Mouse (Mus musculus) heart, embryonic 16.5 days (tissue): ENCODE results near the gene Tmprss6. TPM values are rescaled to one million over a fixed set of nuclear protein-coding genes. Genes with fewer than 3 reads are reported as not detected.

Experiments
- ATAC-seq: fragments of 200-750 bp; cut with Nextera tagmentation; replicated peaks from 2 replicates; pipeline ENCODE4 v1.8.0; 2017; ENCODE audit warnings: moderate number of reproducible peaks; ENCODE audit not compliant: insufficient read depth, low FRiP score; ENCODE audit errors: extremely low read depth
- H3K27ac ChIP-seq: fragments of 300-500 bp; sonication (generic); 2 replicates; pipeline ENCODE4 v1.5.1; 2014; ENCODE audit warnings: mild to moderate bottlenecking, low read length, control low read depth, moderate library complexity
- H3K27me3 ChIP-seq: fragments of 300-500 bp; sonication (generic); 2 replicates; pipeline ENCODE4 v1.6.1; 2014; ENCODE audit warnings: low read length, mixed read lengths; ENCODE audit not compliant: control insufficient read depth, insufficient read depth
- H3K36me3 ChIP-seq: fragments of 300-500 bp; sonication (generic); 2 replicates; pipeline ENCODE4 v1.6.1; 2014; ENCODE audit not compliant: control insufficient read depth, insufficient read depth
- H3K4me1 ChIP-seq: fragments of 300-500 bp; sonication (generic); 2 replicates; pipeline ENCODE4 v1.6.1; 2014; ENCODE audit warnings: low read length, mixed read lengths; ENCODE audit not compliant: control insufficient read depth, insufficient read depth
- H3K4me2 ChIP-seq: fragments of 300-500 bp; sonication (generic); 2 replicates; pipeline ENCODE4 v1.6.1; 2014; ENCODE audit warnings: low read depth, mild to moderate bottlenecking, control low read depth, low read length
- H3K4me3 ChIP-seq: fragments of 300-500 bp; sonication (generic); 2 replicates; pipeline ENCODE4 v1.5.1; 2014; ENCODE audit warnings: mild to moderate bottlenecking, control low read depth, low read length
- H3K9ac ChIP-seq: fragments of 300-500 bp; sonication (generic); 2 replicates; pipeline ENCODE4 v1.6.1; 2014; ENCODE audit warnings: low read length, control low read depth
- H3K9me3 ChIP-seq: fragments of 300-500 bp; sonication (generic); replicated peaks from 2 replicates; pipeline ENCODE4 v1.6.1; 2016; ENCODE audit warnings: low read length; ENCODE audit not compliant: control insufficient read depth
- WGBS: fragments of 180-500 bp; shearing (Covaris S2); extraction: QIAGEN DNeasy Blood & Tissue Kit; methylation state at CpG from one replicate; pipeline ENCODE4 v1.1.7; 2014; 5-methylcytosine and 5-hydroxymethylcytosine counted together
- polyA plus RNA-seq: library from polyadenylated mRNA; unstranded; fragments of >200 nt; fragmentation: Nextera tagmentation; extraction: Ambion mirVana; gene quantifications from 2 replicates; pipeline ENCODE4 v1.2.1, GENCODE M21; 2015

The Tmprss6 gene
- polyA plus RNA-seq, 1 experiment from 2014 or later = 0.38 TPM

DNA sequence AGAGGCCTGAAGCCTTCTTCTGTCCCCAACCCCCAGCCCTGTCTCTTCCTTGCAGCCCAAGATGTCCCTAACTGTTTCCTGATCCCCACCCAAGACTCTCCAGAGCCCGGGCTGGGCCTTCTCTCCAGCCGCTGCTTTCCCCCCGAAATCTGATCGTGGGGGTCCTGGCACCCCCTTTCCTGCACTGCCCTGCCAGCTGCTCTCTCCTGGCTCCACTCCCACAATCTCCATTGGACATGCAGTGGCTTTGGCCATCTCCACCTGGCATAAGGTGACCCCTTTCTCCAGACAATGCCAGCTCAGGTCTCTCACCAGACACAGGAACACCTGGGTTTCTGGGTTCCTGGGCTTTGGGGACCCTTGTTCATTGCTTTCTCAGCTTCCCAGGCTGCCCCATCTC lies 9.6 kb upstream of the Tmprss6 start:
- H3K9ac ChIP-seq = no peak overlapping the region
- no peak for ATAC-seq
- H3K9me3 ChIP-seq = no peaks in the 10 kb centered on the region
- no peaks in the 10 kb centered on the region for H3K36me3 ChIP-seq
- H3K4me2 ChIP-seq = no peak overlapping the region
- WGBS = 87% methylated on average over 4 of the region's 4 CpGs
- peaks cover 3% of the 10 kb centered on the region for H3K4me1 ChIP-seq
- no peaks in the 10 kb centered on the region for H3K27me3 ChIP-seq
- no peak overlapping the region for H3K27ac ChIP-seq
- no peak overlapping the region for H3K4me3 ChIP-seq

DNA sequence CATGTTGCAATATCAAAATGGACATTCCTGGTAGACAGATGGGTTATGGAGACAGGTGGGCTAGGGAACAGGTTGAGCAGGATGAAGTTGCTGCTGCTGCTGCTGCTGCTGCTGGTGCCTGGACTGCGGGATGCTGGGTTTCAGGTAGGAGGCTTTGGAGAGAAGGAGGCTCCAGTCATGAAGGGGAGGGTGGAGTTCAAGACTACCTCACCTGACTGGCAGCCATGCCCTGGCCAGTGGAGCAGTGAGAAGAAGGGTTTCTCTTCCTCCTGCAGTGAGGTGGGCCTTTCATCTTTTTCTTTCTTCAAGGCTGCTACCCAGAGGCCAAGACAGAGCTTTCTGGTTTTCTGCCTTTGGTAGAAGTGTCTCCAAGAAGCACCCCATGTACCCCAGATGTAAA lies 8.4 kb upstream of the Tmprss6 start:
- Histone ChIP-seq H3K9ac (no peak overlapping the region), H3K4me2 (no peak overlapping the region), H3K27me3 (no peaks in the 10 kb centered on the region), H3K9me3 (no peaks in the 10 kb centered on the region), H3K4me3 (no peak overlapping the region), H3K4me1 (peaks cover 6% of the 10 kb centered on the region), H3K27ac (no peak overlapping the region), H3K36me3 (no peaks in the 10 kb centered on the region)
- WGBS = 92% methylated on average over 1 of the region's 1 CpGs
- ATAC-seq = no peak

DNA sequence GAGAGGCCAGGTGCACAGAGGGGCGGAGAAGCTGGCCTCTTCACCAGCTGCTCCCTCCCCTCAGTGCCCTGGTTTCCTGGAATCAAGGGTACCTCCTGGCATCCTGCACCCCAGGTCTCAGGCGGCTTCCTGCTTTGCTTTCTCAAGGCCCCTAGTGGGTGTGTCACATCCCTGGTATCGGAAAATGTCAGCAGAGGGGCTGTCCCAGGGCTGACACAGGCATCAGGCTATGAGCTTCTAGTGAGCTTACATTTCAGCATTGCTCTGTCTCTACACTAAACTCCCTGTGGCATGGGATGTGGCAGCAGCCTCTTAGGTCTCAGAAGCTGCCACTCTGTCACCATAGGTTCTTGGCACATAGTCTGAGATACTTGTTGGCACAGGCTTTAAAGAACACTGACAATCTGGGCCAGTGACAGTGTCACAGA lies 7.2 kb upstream of the Tmprss6 start:
- ATAC-seq = no peak; the same call in 1 of the 2 replicates
- Histone ChIP-seq H3K27ac (no peak overlapping the region), H3K4me1 (peaks cover 12% of the 10 kb centered on the region), H3K27me3 (no peaks in the 10 kb centered on the region), H3K9ac (no peak overlapping the region), H3K4me2 (no peak overlapping the region), H3K9me3 (no peaks in the 10 kb centered on the region), H3K36me3 (no peaks in the 10 kb centered on the region), H3K4me3 (no peak overlapping the region)
- 43% methylated on average over 3 of the region's 3 CpGs for WGBS

DNA sequence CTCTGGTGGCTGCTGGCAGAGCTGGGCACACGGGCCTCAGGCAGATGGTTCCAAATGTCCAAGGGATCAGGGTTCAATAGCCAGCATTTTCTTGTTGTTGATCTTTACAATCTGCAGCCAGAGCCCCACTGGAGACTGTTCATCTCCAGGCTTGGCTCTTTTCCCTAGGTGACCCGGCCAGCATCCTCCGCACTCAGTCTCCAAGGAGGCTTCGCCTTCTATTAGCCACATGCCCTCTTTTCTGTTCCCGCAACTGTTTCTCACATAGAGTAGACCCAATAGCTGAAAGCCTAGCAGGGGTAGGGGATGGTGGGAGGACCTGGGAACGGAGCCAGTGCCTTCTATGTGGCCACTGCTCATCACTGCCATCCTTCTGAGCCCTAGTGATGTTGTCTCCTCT lies 5.0 kb upstream of the Tmprss6 start:
- Histone ChIP-seq H3K4me3 (no peak overlapping the region), H3K36me3 (no peaks in the 10 kb centered on the region), H3K9me3 (no peaks in the 10 kb centered on the region), H3K27ac (no peak overlapping the region), H3K9ac (no peak overlapping the region), H3K4me1 (peaks cover 16% of the 10 kb centered on the region), H3K4me2 (no peak overlapping the region), H3K27me3 (no peaks in the 10 kb centered on the region)
- 75% methylated on average over 6 of the region's 6 CpGs for WGBS
- ATAC-seq = no peak

DNA sequence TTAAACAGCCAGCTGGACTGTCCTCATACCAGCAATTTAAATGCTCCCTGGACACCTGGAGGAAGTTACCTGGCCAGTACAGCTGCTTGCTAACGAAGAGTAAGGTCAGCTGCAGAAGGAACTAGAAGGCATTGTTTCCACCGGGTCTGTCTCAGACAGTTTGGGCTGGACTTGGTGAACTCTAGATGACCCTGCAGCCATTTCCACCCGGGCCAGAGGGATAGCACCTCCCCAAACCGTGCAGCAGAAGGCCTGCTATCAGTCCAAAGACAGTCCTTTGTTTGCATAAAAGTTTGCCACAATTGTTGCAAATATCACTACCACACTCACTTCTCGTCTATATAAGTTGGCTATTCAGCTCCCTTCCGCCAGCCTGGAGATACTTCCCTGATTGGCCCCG lies 3.5 kb upstream of the Tmprss6 start:
- H3K4me3 ChIP-seq = no peak overlapping the region
- H3K9me3 ChIP-seq = no peaks in the 10 kb centered on the region
- no peaks in the 10 kb centered on the region for H3K27me3 ChIP-seq
- WGBS = 28% methylated on average over 7 of the region's 7 CpGs
- H3K4me1 ChIP-seq = peaks cover 16% of the 10 kb centered on the region
- no peak for ATAC-seq
- H3K4me2 ChIP-seq = no peak overlapping the region
- H3K36me3 ChIP-seq = no peaks in the 10 kb centered on the region
- H3K9ac ChIP-seq = no peak overlapping the region
- H3K27ac ChIP-seq = no peak overlapping the region

DNA sequence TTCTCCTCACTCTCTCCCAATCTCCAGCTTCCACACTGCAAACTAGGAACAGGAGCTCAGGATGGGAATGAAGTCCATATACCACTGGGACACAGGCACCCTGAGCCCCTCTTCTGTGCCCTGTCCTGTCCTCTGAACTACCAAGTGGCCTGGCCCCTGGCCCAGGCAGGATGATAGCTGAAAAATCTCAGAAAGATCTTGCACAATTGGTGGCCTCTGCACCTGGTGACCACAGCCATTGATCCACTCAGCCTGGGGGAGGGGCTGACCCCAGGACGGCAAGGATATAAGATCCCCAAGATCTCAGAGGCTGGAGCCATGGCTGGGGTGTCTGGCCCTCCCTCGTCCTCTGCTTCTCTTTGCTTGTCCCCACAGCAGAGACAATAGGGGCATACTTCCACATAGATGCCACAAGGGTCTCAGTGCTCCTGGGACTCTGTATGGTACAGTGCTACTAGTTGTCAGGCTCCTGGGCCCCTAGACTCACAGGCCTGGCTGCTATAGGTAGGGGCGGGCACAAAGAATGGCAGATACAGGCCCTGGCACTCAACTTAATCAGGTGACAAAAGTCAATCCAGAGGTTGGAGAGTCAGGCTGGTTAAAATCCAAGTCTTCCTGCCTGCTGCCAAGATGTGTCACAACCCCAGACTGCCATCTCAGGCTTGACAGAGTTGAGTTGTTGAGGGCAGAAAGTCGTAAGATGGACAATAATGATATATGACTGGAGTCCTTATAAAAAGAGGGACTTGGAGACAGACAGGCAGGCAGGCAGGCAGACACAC lies 2.3 kb upstream of the Tmprss6 start:
- Histone ChIP-seq H3K4me2 (no peak overlapping the region), H3K4me3 (no peak overlapping the region), H3K27ac (no peak overlapping the region), H3K36me3 (no peaks in the 10 kb centered on the region), H3K9ac (no peak overlapping the region), H3K9me3 (no peaks in the 10 kb centered on the region), H3K4me1 (peaks cover 13% of the 10 kb centered on the region), H3K27me3 (no peaks in the 10 kb centered on the region)
- ATAC-seq = no peak
- WGBS = 59% methylated on average over 4 of the region's 4 CpGs

DNA sequence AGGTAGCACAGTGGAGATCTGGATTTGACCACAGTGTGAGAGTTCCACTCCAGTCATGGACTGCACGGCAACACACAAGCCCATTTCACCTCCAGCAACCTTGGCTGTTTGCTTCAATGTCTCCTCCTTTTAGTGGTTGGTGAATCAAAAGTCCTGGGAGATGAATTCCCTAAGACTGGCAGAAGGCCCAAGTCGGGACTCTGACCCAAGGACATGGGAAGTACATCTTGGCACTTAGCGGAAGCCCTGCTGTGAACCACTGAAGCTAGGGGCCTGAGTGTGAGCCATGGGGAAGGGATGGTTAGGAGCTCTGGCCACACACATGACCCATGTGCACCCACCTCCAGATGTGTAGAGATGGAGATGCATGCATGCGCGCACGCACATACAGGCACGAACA lies 864 bp downstream of the Tmprss6 start:
- Histone ChIP-seq H3K4me1 (peaks cover 16% of the 10 kb centered on the region), H3K27ac (no peak overlapping the region), H3K4me3 (no peak overlapping the region), H3K36me3 (no peaks in the 10 kb centered on the region), H3K4me2 (no peak overlapping the region), H3K9me3 (no peaks in the 10 kb centered on the region), H3K27me3 (peaks cover 2% of the 10 kb centered on the region; the same call in 1 of the 2 replicates), H3K9ac (no peak overlapping the region)
- ATAC-seq = no peak
- 90% methylated on average over 7 of the region's 7 CpGs for WGBS

DNA sequence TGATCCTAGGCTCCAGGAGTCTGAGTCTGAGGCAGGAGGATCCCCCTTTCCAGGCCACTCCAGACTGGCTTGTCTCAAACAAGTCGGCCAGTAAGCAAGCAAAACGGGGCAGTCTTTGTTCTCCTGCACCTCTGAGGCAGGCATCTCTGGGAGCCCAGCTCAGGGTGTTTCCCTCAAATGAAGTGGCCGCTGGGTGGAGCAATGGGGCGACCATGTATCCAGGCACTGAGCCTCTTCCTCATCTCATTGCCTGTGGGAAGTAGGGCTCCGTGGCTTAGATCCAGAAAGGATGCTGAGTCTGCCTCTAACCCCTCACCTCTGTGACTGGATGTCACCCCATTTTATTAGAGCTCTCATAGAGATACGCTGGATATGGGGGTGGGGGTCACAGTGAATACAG lies 1.6 kb downstream of the Tmprss6 start:
- Histone ChIP-seq H3K36me3 (no peaks in the 10 kb centered on the region), H3K4me1 (peaks cover 13% of the 10 kb centered on the region), H3K4me3 (no peak overlapping the region), H3K4me2 (no peak overlapping the region), H3K9ac (no peak overlapping the region), H3K9me3 (no peaks in the 10 kb centered on the region), H3K27me3 (peaks cover 2% of the 10 kb centered on the region; the same call in 1 of the 2 replicates), H3K27ac (no peak overlapping the region)
- 36% methylated on average over 6 of the region's 6 CpGs for WGBS
- no peak for ATAC-seq

DNA sequence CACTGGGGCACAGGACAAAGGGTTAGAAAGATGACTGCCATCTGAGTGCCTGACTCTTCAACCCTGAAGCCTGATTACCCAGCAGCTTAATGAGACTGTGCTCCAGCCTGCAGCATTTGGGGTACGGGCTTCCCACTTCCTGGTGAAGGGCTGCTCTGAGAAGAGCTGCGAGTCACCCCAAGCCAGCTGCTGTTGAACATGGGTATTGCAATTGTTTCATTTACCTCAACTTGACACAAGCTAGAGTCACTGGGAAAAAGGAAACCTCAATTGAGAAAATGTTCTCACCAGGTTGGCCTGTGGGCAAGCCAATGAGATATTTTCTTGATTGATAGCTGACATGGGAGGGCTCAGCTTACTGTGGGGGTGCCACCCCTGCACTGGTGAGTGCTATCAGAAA lies 5.5 kb downstream of the Tmprss6 start:
- Histone ChIP-seq H3K27ac (no peak overlapping the region), H3K9me3 (no peaks in the 10 kb centered on the region), H3K4me1 (peaks cover 3% of the 10 kb centered on the region), H3K9ac (no peak overlapping the region), H3K36me3 (no peaks in the 10 kb centered on the region), H3K4me2 (no peak overlapping the region), H3K4me3 (no peak overlapping the region), H3K27me3 (peaks cover 2% of the 10 kb centered on the region; the same call in 1 of the 2 replicates)
- no peak for ATAC-seq
- 40% methylated on average over 2 of the region's 2 CpGs for WGBS
